Mouse (Mus musculus) heart, embryonic 12.5 days (tissue): ENCODE measurements at regions not wholly inside any gene's neighbourhood (a gene's known extent, or its start where the extent isn't known, plus 50 kb on each side); places are given as distances from the start of the nearest gene placed in this dataset.

Experiments
- ATAC-seq: fragments of 200-750 bp; cut with Nextera tagmentation; 2 replicates; pipeline ENCODE4 v1.8.0; 2017; ENCODE audit warnings: moderate TSS enrichment, moderate library complexity; ENCODE audit not compliant: insufficient number of reproducible peaks, low FRiP score
- H3K27ac ChIP-seq: fragments of 300-500 bp; sonication (generic); 2 replicates; pipeline ENCODE4 v1.5.1; 2016; ENCODE audit warnings: mild to moderate bottlenecking, moderate library complexity; ENCODE audit not compliant: poor library complexity, severe bottlenecking
- H3K27me3 ChIP-seq: fragments of 300-500 bp; sonication (generic); replicated peaks from 2 replicates; pipeline ENCODE4 v1.6.1; 2016; ENCODE audit warnings: mild to moderate bottlenecking, moderate library complexity
- H3K36me3 ChIP-seq: fragments of 300-500 bp; sonication (generic); 2 replicates; pipeline ENCODE4 v1.6.1; 2016; ENCODE audit warnings: mild to moderate bottlenecking, moderate library complexity
- H3K4me1 ChIP-seq: fragments of 300-500 bp; sonication (generic); replicated peaks from 2 replicates; pipeline ENCODE4 v1.6.1; 2016; ENCODE audit warnings: mild to moderate bottlenecking
- H3K4me2 ChIP-seq: fragments of 300-500 bp; sonication (generic); 2 replicates; pipeline ENCODE4 v1.6.1; 2016; ENCODE audit warnings: mild to moderate bottlenecking, moderate library complexity
- H3K4me3 ChIP-seq: fragments of 300-500 bp; sonication (generic); 2 replicates; pipeline ENCODE4 v1.5.1; 2016; ENCODE audit warnings: mild to moderate bottlenecking
- H3K9ac ChIP-seq: fragments of 300-500 bp; sonication (generic); 2 replicates; pipeline ENCODE4 v1.6.1; 2016; ENCODE audit warnings: mild to moderate bottlenecking, moderate library complexity
- H3K9me3 ChIP-seq: fragments of 300-500 bp; sonication (generic); replicated peaks from 2 replicates; pipeline ENCODE4 v1.6.1; 2016; ENCODE audit warnings: mild to moderate bottlenecking, moderate library complexity
- WGBS: fragments of 180-500 bp; shearing (Covaris S2); methylation state at CpG from one replicate; pipeline ENCODE4 v1.1.7; 2016; 5-methylcytosine and 5-hydroxymethylcytosine counted together

GRCm38 (mm10) chr9:73258171-73258570 is 144.9 kb downstream of the Rsl24d1 start:
- H3K9ac ChIP-seq, result no peak overlapping the region
- no peak overlapping the region for H3K4me3 ChIP-seq
- WGBS, result 62% methylated on average over 9 of the region's 9 CpGs
- no peak overlapping the region for H3K4me2 ChIP-seq
- no peaks in the 10 kb centered on the region for H3K27me3 ChIP-seq
- H3K36me3 ChIP-seq, result no peaks in the 10 kb centered on the region
- H3K9me3 ChIP-seq, result no peaks in the 10 kb centered on the region
- H3K27ac ChIP-seq, result no peak overlapping the region
- no peaks in the 10 kb centered on the region for H3K4me1 ChIP-seq
- ATAC-seq, result no peak

GRCm38 (mm10) chr9:73258640-73259039 is 145.4 kb downstream of the Rsl24d1 start:
- 72% methylated on average over 8 of the region's 8 CpGs for WGBS
- Histone ChIP-seq H3K4me2 (no peak overlapping the region), H3K9ac (no peak overlapping the region), H3K27me3 (no peaks in the 10 kb centered on the region), H3K36me3 (no peaks in the 10 kb centered on the region), H3K4me1 (no peaks in the 10 kb centered on the region), H3K4me3 (no peak overlapping the region), H3K27ac (no peak overlapping the region), H3K9me3 (no peaks in the 10 kb centered on the region)
- no peak for ATAC-seq

GRCm38 (mm10) chr9:73262711-73263110 is 149.5 kb downstream of the Rsl24d1 start:
- H3K27ac ChIP-seq, result no peak overlapping the region
- H3K4me3 ChIP-seq, result no peak overlapping the region
- H3K4me1 ChIP-seq, result no peaks in the 10 kb centered on the region
- H3K4me2 ChIP-seq, result no peak overlapping the region
- no peak for ATAC-seq
- 58% methylated on average over 5 of the region's 5 CpGs for WGBS
- no peaks in the 10 kb centered on the region for H3K36me3 ChIP-seq
- no peak overlapping the region for H3K9ac ChIP-seq
- no peaks in the 10 kb centered on the region for H3K9me3 ChIP-seq
- no peaks in the 10 kb centered on the region for H3K27me3 ChIP-seq

DNA sequence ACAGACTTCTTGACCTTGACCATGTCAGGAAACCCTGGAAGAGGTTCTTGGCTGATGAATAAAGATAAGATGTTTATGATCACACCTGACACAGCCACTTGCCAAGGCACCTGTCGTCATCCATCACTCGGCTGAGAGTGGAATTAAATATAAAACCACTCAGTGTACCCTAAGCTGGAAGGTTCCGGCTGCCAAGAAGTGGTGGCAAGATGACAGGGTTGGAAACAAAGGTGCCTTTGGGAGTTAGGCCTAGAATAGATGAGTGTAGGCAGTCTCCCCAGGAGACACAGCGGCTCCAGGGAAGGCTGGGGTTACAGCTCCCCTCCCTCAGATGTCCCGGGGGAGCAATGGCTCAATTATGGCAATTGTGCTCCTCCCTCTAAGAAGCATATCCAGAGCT is 157.0 kb downstream of the Rsl24d1 start:
- no peaks in the 10 kb centered on the region for H3K9me3 ChIP-seq
- no peak overlapping the region for H3K4me2 ChIP-seq
- no peak overlapping the region for H3K9ac ChIP-seq
- peaks cover 4% of the 10 kb centered on the region; the same call in 1 of the 2 replicates for H3K4me1 ChIP-seq
- ATAC-seq, result no peak
- H3K4me3 ChIP-seq, result no peak overlapping the region
- H3K27ac ChIP-seq, result no peak overlapping the region
- 79% methylated on average over 5 of the region's 5 CpGs for WGBS
- H3K36me3 ChIP-seq, result no peaks in the 10 kb centered on the region
- H3K27me3 ChIP-seq, result no peaks in the 10 kb centered on the region

DNA sequence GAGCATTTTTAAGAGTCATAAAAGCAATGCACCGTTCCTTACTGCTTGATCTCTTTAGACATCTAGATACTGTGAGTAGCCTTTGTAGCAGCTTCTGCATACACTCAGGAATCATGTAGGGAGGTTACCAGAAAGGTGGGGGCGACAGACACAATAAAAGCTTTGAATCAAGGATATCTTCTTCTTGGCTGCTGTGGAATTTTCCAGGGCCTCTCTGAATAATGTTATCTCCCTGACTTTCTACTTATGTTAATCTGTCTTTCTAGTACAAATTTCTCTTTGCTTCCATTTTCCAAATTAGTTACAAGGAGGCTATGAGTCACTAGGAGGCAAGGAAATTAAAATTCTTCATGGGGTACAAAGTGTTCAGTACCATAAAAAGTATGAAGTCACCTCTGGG is 159.4 kb downstream of the Rsl24d1 start:
- no peaks in the 10 kb centered on the region for H3K27me3 ChIP-seq
- no peaks in the 10 kb centered on the region for H3K36me3 ChIP-seq
- WGBS, result 55% methylated on average over 2 of the region's 2 CpGs
- H3K4me1 ChIP-seq, result peaks cover 4% of the 10 kb centered on the region; the same call in 1 of the 2 replicates
- no peak overlapping the region for H3K27ac ChIP-seq
- no peaks in the 10 kb centered on the region for H3K9me3 ChIP-seq
- H3K4me2 ChIP-seq, result no peak overlapping the region
- no peak overlapping the region for H3K4me3 ChIP-seq
- no peak overlapping the region for H3K9ac ChIP-seq
- ATAC-seq, result no peak

- H3K9ac ChIP-seq, result no peak overlapping the region
- ATAC-seq, result no peak
- H3K27ac ChIP-seq, result no peak overlapping the region
- no peaks in the 10 kb centered on the region for H3K36me3 ChIP-seq
- peaks cover 4% of the 10 kb centered on the region; the same call in 1 of the 2 replicates for H3K4me1 ChIP-seq
- no peak overlapping the region for H3K4me3 ChIP-seq
- H3K9me3 ChIP-seq, result no peaks in the 10 kb centered on the region
- H3K27me3 ChIP-seq, result no peaks in the 10 kb centered on the region
- no peak overlapping the region for H3K4me2 ChIP-seq
- 65% methylated on average over 4 of the region's 4 CpGs for WGBS
Measured at GRCm38 (mm10) chr9:73273681-73274080, 160.5 kb downstream of the Rsl24d1 start.

- Histone ChIP-seq H3K4me3 (no peak overlapping the region), H3K27me3 (no peaks in the 10 kb centered on the region), H3K9ac (no peak overlapping the region), H3K4me1 (peaks cover 4% of the 10 kb centered on the region; the same call in 1 of the 2 replicates), H3K4me2 (no peak overlapping the region), H3K9me3 (no peaks in the 10 kb centered on the region), H3K36me3 (no peaks in the 10 kb centered on the region), H3K27ac (no peak overlapping the region)
- no peak for ATAC-seq
- WGBS, result 77% methylated on average over 2 of the region's 2 CpGs
Measured at GRCm38 (mm10) chr9:73275671-73276070, 162.4 kb downstream of the Rsl24d1 start.

DNA sequence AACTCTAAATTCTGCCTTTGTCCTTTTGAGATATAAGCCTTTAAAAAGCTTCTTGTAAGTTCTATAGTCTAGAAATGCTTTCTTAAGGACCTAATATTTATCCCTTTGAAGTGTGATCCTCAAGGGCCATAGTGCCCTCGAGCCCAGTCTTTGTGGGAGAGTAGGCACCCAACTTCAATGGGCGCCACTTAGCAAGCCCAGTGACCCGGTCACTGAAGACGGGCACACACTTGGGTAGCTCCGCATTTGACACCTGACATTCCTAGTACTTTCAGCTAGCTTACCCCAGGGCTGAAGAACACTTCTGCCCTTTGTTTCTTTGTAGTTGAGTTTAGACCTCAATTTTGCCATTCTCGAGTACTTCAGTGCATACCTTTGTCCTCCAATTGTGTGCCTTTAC is 182.1 kb downstream of the Rsl24d1 start:
- Histone ChIP-seq H3K9me3 (no peaks in the 10 kb centered on the region), H3K9ac (no peak overlapping the region), H3K27ac (no peak overlapping the region), H3K36me3 (no peaks in the 10 kb centered on the region), H3K27me3 (no peaks in the 10 kb centered on the region), H3K4me3 (no peak overlapping the region), H3K4me2 (no peak overlapping the region), H3K4me1 (no peaks in the 10 kb centered on the region)
- 83% methylated on average over 6 of the region's 6 CpGs for WGBS
- no peak for ATAC-seq

DNA sequence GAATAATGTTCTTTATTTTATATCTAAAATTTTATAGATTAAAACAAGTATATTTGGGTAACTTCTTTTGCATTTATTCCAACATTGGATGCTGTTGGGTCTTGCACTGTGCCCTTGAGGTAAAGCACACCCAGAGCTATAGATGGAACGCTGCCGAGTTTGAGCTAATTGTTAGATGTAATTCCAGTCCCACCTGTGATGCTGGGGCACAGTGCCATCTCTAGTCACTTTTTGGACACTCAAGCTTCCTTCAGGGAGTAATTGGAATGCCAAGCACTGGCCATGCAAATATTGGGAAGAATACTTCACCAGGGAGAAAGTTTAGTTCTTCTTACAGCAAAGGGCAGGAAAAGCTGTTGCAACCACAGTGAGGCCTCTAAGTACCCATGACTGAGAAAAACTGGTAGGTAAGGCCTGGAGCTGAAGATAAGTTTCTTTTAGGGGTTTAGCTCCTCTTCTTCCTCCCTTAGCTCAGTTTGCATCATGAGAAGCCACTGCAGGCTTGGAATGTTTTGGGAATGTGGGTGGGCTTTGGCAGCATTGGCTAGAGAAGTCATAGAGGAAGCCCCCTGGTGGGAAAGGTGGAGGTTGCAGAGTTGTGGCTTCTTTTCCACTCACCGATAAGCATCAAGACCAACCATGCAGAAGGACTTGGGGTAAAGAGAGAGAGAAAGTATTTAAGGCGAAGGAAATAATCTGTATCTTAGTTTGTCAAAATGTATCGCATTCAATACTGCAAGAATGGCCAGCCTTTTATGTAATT is 189.1 kb downstream of the Rsl24d1 start:
- Histone ChIP-seq H3K36me3 (no peaks in the 10 kb centered on the region), H3K4me1 (peaks cover 5% of the 10 kb centered on the region; the same call in 1 of the 2 replicates), H3K27ac (no peak overlapping the region), H3K9me3 (no peaks in the 10 kb centered on the region), H3K4me3 (no peak overlapping the region), H3K9ac (no peak overlapping the region), H3K27me3 (no peaks in the 10 kb centered on the region), H3K4me2 (no peak overlapping the region)
- ATAC-seq, result no peak
- WGBS, result 88% methylated on average over 5 of the region's 5 CpGs

DNA sequence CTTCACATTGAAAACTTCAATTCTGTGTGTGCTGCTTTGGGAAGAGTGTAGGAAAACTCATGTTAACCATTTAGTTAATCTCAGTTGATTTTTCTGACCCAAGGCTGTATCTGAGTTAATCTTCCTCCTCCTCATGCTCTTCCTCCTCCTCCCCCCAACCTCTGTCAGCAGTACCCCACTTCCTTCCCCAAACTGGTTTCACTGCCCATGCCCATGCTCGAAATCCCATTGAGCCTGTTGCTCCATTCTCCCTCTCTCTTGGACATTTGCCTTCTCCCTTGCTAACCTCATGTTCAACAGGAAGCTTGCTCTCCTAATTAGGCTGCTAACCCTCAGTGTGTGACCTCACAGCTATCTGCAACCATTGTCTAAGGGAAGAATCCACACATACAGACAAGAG is 203.8 kb downstream of the Rsl24d1 start:
- no peaks in the 10 kb centered on the region for H3K27me3 ChIP-seq
- WGBS, result 59% methylated on average over 1 of the region's 1 CpGs

DNA sequence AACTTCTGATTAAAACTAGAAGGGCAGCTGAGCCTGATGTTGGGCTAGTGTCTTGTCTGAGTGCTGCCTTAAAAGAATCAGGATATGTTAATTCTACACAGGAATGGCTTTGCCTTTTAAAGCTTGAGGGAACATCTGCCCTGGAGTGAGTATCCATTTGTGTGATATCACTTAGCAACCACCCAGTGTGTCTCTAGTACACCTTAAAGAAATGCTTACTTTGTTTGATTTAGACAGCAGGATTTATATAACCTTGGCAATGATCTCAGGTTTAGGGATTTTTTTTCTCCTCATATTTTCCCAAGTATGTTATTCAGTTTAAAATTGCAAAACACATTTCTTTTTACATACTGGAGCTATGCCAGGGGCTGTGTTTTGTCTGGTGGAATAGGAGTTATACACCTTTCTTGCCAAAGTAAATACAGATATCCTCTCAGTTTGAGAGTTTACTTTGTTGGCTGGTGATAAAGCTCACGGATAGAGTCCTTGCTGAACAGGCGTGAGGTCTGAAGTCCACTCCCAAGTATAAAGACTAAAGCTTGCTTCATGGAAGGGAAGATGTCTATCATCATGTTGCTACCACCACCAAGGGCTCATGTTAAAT is 206.6 kb downstream of the Rsl24d1 start:
- Histone ChIP-seq H3K27me3 (no peaks in the 10 kb centered on the region), H3K4me1 (peaks cover 7% of the 10 kb centered on the region; the same call in 1 of the 2 replicates), H3K27ac (no peak overlapping the region), H3K9me3 (no peaks in the 10 kb centered on the region), H3K4me3 (no peak overlapping the region), H3K36me3 (no peaks in the 10 kb centered on the region), H3K4me2 (no peak overlapping the region), H3K9ac (no peak overlapping the region)
- ATAC-seq, result no peak
- WGBS, result 47% methylated on average over 2 of the region's 2 CpGs

More for the DNA sequence above, 203.8 kb downstream of the Rsl24d1 start:
- Histone ChIP-seq H3K4me2 (no peak overlapping the region), H3K27ac (no peak overlapping the region), H3K9ac (no peak overlapping the region), H3K4me1 (peaks cover 7% of the 10 kb centered on the region; the same call in 1 of the 2 replicates), H3K9me3 (no peaks in the 10 kb centered on the region), H3K4me3 (no peak overlapping the region), H3K36me3 (no peaks in the 10 kb centered on the region)
- no peak for ATAC-seq
